Mouse (Mus musculus): ENCODE data around the gene Abcb10.
"Not testable (repeated sequence)": the region's sequence is repeated elsewhere in the genome, so short reads cannot be mapped to it uniquely, and the experiment has no call there.

The Abcb10 gene

GRCm38 (mm10) chr8:123982826-123983400 is at the start of gene Abcb10:
TSS of gene Abcb10 (minus strand) at chr8:123983122.
- DNase-seq = peak; percentile 80 to 83

GRCm38 (mm10) chr8:124027831-124028230 is 44.9 kb upstream of the Abcb10 start:
- DNase-seq = no peak

GRCm38 (mm10) chr8:124026265-124026664 is 43.3 kb upstream of the Abcb10 start:
- DNase-seq = not testable (repeated sequence)

GRCm38 (mm10) chr8:124021237-124022227 is 38.6 kb upstream of the Abcb10 start, which contains the start of the genes Taf5l and Urb2:
TSS of gene Taf5l (minus strand) at chr8:124021397.
TSS of gene Urb2 (plus strand) at chr8:124021508.
- peak; percentile 89 to 95 for DNase-seq

- DNase-seq = peak; percentile 49 to 62
Observed at GRCm38 (mm10) chr8:124020439-124021236, 37.7 kb upstream of the Abcb10 start.

GRCm38 (mm10) chr8:124019782-124020181 is 36.9 kb upstream of the Abcb10 start:
- DNase-seq = peak in 1 of 2 experiments; percentile 8

- no peak for DNase-seq
Observed at GRCm38 (mm10) chr8:124014751-124015150, 31.8 kb upstream of the Abcb10 start.

GRCm38 (mm10) chr8:124014299-124014698 is 31.4 kb upstream of the Abcb10 start:
- not testable (repeated sequence) for DNase-seq

GRCm38 (mm10) chr8:124011989-124012586 is 29.2 kb upstream of the Abcb10 start:
- DNase-seq = no peak

- no peak for DNase-seq
Observed at GRCm38 (mm10) chr8:124011580-124011979, 28.7 kb upstream of the Abcb10 start.

- no peak for DNase-seq
Observed at GRCm38 (mm10) chr8:124007829-124008228, 24.9 kb upstream of the Abcb10 start.

GRCm38 (mm10) chr8:124002546-124003108 is 19.7 kb upstream of the Abcb10 start:
- DNase-seq = no peak

GRCm38 (mm10) chr8:123999568-123999967 is 16.6 kb upstream of the Abcb10 start:
- no peak for DNase-seq

GRCm38 (mm10) chr8:123993997-123994396 is 11.1 kb upstream of the Abcb10 start:
- DNase-seq = no peak

- no peak for DNase-seq
Observed at GRCm38 (mm10) chr8:123993597-123993996, 10.7 kb upstream of the Abcb10 start.

GRCm38 (mm10) chr8:123992587-123992986 is 9.7 kb upstream of the Abcb10 start:
- DNase-seq = peak in 1 of 2 experiments; percentile 8

- DNase-seq = no peak
Observed at GRCm38 (mm10) chr8:123990277-123991049, 7.5 kb upstream of the Abcb10 start.

- DNase-seq = no peak
Observed at GRCm38 (mm10) chr8:123989128-123989527, 6.2 kb upstream of the Abcb10 start.

GRCm38 (mm10) chr8:123988605-123989038 is 5.7 kb upstream of the Abcb10 start:
- DNase-seq = no peak

GRCm38 (mm10) chr8:123982291-123982793 is 580 bp downstream of the Abcb10 start:
- DNase-seq = no peak

- DNase-seq = no peak
Observed at GRCm38 (mm10) chr8:123981674-123982073, 1.2 kb downstream of the Abcb10 start.

Data from spleen, adult 18-20 months (tissue).